Mouse (Mus musculus) ES-E14 (cell line): ENCODE data around the gene Fam129c.

Experiments used
- CHD2 ChIP-seq: IDR thresholded peaks from 2 replicates; pipeline ENCODE4 v1.6.1; 2014; ENCODE audit warnings: mild to moderate bottlenecking, low read depth, low read length, inconsistent platforms
- HCFC1 ChIP-seq: IDR thresholded peaks from 2 replicates; pipeline ENCODE4 v1.6.1; 2012; ENCODE audit warnings: low read length, inconsistent platforms, borderline replicate concordance; ENCODE audit not compliant: insufficient read depth
- MAFK ChIP-seq: IDR thresholded peaks from 2 replicates; pipeline ENCODE4 v1.6.1; 2014; ENCODE audit warnings: mild to moderate bottlenecking, low read depth, low read length, inconsistent platforms; ENCODE audit not compliant: insufficient read depth
- ZC3H11A ChIP-seq: IDR thresholded peaks from 2 replicates; pipeline ENCODE4 v1.6.1; 2012; ENCODE audit warnings: low read depth, mild to moderate bottlenecking, inconsistent platforms, low read length, borderline replicate concordance

DNA sequence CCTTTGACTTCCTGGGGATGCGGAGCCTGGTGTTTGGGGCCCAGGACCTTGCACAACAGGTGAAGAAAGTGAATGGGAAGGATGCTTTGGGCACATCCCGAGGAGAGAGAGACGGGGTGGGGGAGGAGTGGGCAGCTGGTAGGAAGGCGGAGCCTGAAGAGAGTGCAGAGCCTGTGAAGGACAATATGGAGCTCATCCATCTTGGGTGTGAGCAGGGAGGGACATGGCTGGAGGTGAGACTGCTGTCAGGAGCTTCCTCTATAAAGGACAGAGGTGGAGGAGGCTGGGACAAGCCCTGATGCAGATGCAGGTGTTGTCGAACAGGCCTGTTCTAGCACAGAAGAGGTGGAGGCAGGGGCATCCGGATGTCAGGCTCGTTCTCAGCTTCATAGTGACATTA, 6.6 kb downstream of the Fam129c start:
- TF ChIP-seq ZC3H11A (no peak), CHD2 (no peak), HCFC1 (no peak), MAFK (no peak)
